Mouse (Mus musculus) liver, embryonic 14.5 days (tissue): Measurements from ENCODE around the gene Slc25a19. TPM values are rescaled to one million over a fixed set of nuclear protein-coding genes. Genes with fewer than 3 reads are reported as not detected.

Experiments
- ATAC-seq: fragments of 200-750 bp; cut with Nextera tagmentation; 2 replicates; pipeline ENCODE4 v1.8.0; 2017; ENCODE audit warnings: moderate number of reproducible peaks, mild to moderate bottlenecking, moderate library complexity; ENCODE audit not compliant: insufficient read depth
- DNase-seq, 3 experiments: peaks; one replicate each; pipeline ENCODE4 v3.0.0-alpha.2; 2012 to 2013; ENCODE audit warnings: low read depth in 3 of 3, low spot score in 3 of 3
- H3K27ac ChIP-seq: fragments of 300-500 bp; sonication (generic); 2 replicates; pipeline ENCODE4 v1.5.1; 2014; ENCODE audit warnings: moderate library complexity, mild to moderate bottlenecking, control low read depth, inconsistent platforms
- H3K27me3 ChIP-seq: fragments of 300-500 bp; sonication (generic); 2 replicates; pipeline ENCODE4 v1.6.1; 2014; ENCODE audit warnings: mild to moderate bottlenecking, low read length, moderate library complexity; ENCODE audit not compliant: control insufficient read depth, insufficient read depth
- H3K36me3 ChIP-seq: fragments of 300-500 bp; sonication (generic); replicated peaks from 2 replicates; pipeline ENCODE4 v1.6.1; 2014; ENCODE audit warnings: low read depth; ENCODE audit not compliant: control insufficient read depth, insufficient read depth
- H3K4me1 ChIP-seq, 2 experiments: fragments of 200-500 bp in 1 of 2; fragments of 300-500 bp in 1 of 2; sonication (generic) in 1 of 2; replicated peaks; 2 replicates each; pipeline ENCODE4 v1.6.1; 2012 to 2014; ENCODE audit warnings: antibody characterized with exemption in 1 of 2, inconsistent platforms in 1 of 2, low read length in 1 of 2; ENCODE audit not compliant: control insufficient read depth in 2 of 2, insufficient read depth in 2 of 2
- H3K4me2 ChIP-seq: fragments of 300-500 bp; sonication (generic); 2 replicates; pipeline ENCODE4 v1.6.1; 2014; ENCODE audit warnings: low read depth, mild to moderate bottlenecking, control low read depth, moderate library complexity
- H3K4me3 ChIP-seq, 2 experiments: fragments of 200-500 bp in 1 of 2; fragments of 300-500 bp in 1 of 2; sonication (generic) in 1 of 2; 2 replicates each; pipeline ENCODE4 v1.5.1; 2012 to 2014; ENCODE audit warnings: low read depth in 2 of 2, low read length in 2 of 2, mild to moderate bottlenecking in 2 of 2, control low read depth in 1 of 2, inconsistent platforms in 1 of 2, moderate library complexity in 1 of 2; ENCODE audit not compliant: insufficient read depth in 1 of 2
- H3K9ac ChIP-seq: fragments of 300-500 bp; sonication (generic); replicated peaks from 2 replicates; pipeline ENCODE4 v1.6.1; 2014; ENCODE audit warnings: mild to moderate bottlenecking, control low read depth, moderate library complexity
- H3K9me3 ChIP-seq: fragments of 300-500 bp; sonication (generic); 2 replicates; pipeline ENCODE4 v1.6.1; 2016; ENCODE audit warnings: low read length, mixed read lengths; ENCODE audit not compliant: control insufficient read depth
- CTCF ChIP-seq: IDR thresholded peaks from 2 replicates; pipeline ENCODE4 v1.5.1; 2016; ENCODE audit warnings: antibody characterized with exemption, low read depth, control low read depth
- EP300 ChIP-seq: IDR thresholded peaks from 2 replicates; pipeline ENCODE4 v1.6.1; 2016; ENCODE audit warnings: antibody characterized with exemption, low read depth
- WGBS: fragments of 180-500 bp; shearing (Covaris S2); extraction: QIAGEN DNeasy Blood & Tissue Kit; methylation state at CpG from one replicate; pipeline ENCODE4 v1.1.7; 2014; ENCODE audit not compliant: insufficient replicate concordance; 5-methylcytosine and 5-hydroxymethylcytosine counted together
- polyA plus RNA-seq, 2 experiments: library from polyadenylated mRNA; depleted of rRNA in 1 of 2; stranded (reverse) in 1 of 2; unstranded in 1 of 2; fragments of >200 nt; fragmentation: Nextera tagmentation in 1 of 2; extraction: Ambion mirVana in 1 of 2; gene quantifications; 2 replicates each; pipeline versions ENCODE4 v1.2.1 to v1.2.3; 2012 to 2014

Slc25a19 gene
- polyA plus RNA-seq, 2 experiments = 8.5 to 10.5 TPM

DNA sequence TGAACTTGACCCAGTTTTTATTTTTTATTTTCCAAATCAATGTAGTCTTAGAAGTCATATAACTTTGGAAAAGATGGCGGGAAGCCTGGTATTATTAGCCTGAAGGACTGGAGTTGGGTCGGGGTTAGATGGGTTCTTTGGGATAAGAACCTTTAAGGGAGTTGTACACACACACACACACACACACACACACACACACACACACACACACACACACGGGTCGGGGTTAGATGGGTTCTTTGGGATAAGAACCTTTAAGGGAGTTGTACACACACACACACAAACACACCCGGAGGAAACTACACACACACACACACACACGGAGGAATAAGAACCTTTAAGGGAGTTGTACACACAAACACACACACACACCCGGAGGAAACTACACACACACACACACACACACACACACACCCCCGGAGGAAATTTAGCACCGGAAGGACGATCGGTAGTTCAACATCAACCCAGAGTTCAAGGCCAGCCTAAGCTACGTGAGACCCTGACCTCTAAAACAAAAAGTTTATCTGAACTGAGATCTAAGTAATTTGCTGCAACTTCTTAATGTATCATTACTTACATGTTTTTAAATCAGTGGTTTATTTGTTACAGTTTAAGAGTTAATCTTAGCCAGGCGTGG is 488 bp upstream of the Slc25a19 start:
- no peaks in the 10 kb centered on the region for H3K9me3 ChIP-seq
- peak overlapping the region; percentile 43 to 85 for H3K4me3 ChIP-seq
- WGBS = 41% methylated on average over 13 of the region's 13 CpGs
- DNase-seq (no peak), ATAC-seq (peak; percentile 7; the same call in 1 of the 2 replicates)
- H3K4me1 ChIP-seq = peaks cover 0 to 14% of the 10 kb centered on the region in 2 experiments; a peak in 3 of 4 replicates
- TF ChIP-seq CTCF = no peak
- no peak for TF ChIP-seq EP300
- peak overlapping the region; percentile 36 for H3K9ac ChIP-seq
- H3K27me3 ChIP-seq = no peaks in the 10 kb centered on the region
- peak overlapping the region; percentile 16; the same call in 1 of the 2 replicates for H3K27ac ChIP-seq
- peak overlapping the region; percentile 65 for H3K4me2 ChIP-seq
- H3K36me3 ChIP-seq = no peaks in the 10 kb centered on the region

DNA sequence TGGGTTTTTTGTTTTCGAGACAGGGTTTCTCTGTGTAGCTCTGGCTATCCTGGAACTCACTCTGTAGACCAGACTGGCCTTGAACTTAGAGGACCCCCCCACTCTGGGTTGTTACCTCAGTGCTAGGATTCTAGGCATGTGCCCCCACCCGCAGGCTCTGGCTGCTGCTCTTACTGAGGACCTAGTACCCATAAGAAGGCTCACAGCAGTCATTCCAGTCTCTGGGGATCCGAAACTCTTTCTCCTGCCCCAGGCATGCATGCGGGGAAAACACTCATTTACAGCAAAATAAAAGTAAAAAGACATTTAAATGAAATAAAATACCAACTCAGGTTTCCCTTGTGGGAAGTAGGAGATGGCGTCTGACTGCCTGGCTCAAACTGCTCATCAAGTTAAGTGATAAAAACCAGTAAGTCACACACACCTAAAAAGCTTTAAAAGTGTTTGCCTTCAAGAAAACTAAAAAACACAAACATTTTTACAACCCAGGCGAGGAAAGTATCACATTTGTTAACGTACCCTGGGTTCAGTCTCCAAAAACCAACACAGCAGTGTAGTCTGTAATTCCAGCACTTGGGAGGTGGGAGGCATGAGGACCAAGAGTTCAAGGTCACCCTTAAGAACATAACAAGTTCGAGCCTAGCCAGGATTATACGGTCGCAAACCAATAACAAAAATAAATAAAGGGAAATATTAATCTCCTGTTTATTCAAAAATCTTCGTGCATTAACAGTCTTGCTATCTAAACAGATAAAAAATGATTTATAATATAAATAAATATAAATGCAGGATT is 1.1 kb downstream of the Slc25a19 start:
- H3K27me3 ChIP-seq = no peaks in the 10 kb centered on the region
- DNase-seq = no peak
- H3K4me3 ChIP-seq = peak overlapping the region; percentile 85 to 97
- no peak overlapping the region for H3K27ac ChIP-seq
- peak overlapping the region; percentile 94 for H3K4me2 ChIP-seq
- H3K9me3 ChIP-seq = no peaks in the 10 kb centered on the region
- peaks cover 4% of the 10 kb centered on the region for H3K36me3 ChIP-seq
- H3K9ac ChIP-seq = peak overlapping the region; percentile 82
- no peak for TF ChIP-seq CTCF
- TF ChIP-seq EP300 = no peak
- ATAC-seq = no peak
- H3K4me1 ChIP-seq = peaks cover 0 to 14% of the 10 kb centered on the region in 2 experiments; a peak in 3 of 4 replicates
- WGBS = 44% methylated on average over 11 of the region's 11 CpGs

DNA sequence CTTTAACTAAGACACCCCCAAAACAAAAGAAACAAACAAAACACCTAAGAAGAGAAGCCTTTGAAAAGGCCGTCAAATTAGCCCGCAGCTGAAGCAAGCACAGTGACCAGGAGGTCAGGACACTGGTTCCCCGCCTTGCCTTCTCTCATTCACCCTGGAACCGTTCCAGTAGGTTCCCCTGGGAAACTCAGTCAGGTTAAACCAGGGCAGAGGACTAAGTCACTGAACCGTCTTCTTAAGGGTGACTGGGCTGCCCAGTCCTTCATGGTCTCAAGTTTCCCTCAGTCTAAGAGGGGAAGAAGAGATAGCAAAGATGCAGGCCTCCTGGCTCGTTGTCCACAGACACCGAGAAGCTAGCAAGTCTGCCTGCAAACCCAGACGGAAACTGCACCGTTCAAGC is 2.2 kb downstream of the Slc25a19 start:
- Histone ChIP-seq H3K9ac (no peak overlapping the region), H3K4me1 (peaks cover 0 to 10% of the 10 kb centered on the region in 2 experiments; a peak in 3 of 4 replicates), H3K4me3 (no peak overlapping the region), H3K9me3 (no peaks in the 10 kb centered on the region), H3K4me2 (no peak overlapping the region), H3K36me3 (peaks cover 4% of the 10 kb centered on the region), H3K27ac (no peak overlapping the region), H3K27me3 (no peaks in the 10 kb centered on the region)
- DNase-seq (no peak), ATAC-seq (no peak)
- WGBS = 80% methylated on average over 9 of the region's 9 CpGs
- TF ChIP-seq EP300 (no peak), CTCF (no peak)

DNA sequence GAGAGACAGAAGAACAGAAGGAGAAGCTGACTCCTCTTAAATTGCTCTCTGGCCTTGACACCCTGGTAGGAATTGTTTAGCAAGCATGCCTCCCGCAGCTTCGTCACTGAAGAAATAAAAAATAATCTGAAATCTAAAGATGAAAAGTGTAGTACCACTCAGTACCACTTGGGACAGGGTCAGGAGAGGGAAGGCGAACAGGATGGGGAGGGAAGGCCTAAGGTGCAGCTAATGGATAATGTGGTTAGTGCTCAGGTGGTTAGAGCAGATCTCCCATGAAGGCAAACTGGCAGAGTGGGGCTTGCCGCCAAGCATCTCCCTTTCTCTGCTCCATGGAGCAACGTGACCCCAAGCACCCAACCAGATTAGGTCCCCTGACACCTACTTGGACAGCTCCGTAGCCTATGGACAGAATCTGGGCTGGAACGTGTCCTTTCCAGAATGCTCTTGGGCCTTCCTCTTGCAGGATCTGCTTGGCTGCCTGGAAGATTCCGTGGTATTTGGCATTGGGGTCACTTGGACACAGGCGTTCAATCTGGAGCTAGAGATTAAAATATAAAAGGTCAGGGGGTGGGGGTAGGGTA is 4.5 kb downstream of the Slc25a19 start:
- Histone ChIP-seq H3K27me3 (no peaks in the 10 kb centered on the region), H3K9ac (no peak overlapping the region), H3K27ac (no peak overlapping the region), H3K9me3 (no peaks in the 10 kb centered on the region), H3K4me1 (peaks cover 0 to 5% of the 10 kb centered on the region in 2 experiments; a peak in 3 of 4 replicates), H3K36me3 (peaks cover 4% of the 10 kb centered on the region), H3K4me2 (no peak overlapping the region), H3K4me3 (no peak overlapping the region)
- WGBS = 68% methylated on average over 9 of the region's 9 CpGs
- no peak for TF ChIP-seq EP300
- TF ChIP-seq CTCF = peak; percentile 60
- no peak for ATAC-seq
- no peak for DNase-seq

DNA sequence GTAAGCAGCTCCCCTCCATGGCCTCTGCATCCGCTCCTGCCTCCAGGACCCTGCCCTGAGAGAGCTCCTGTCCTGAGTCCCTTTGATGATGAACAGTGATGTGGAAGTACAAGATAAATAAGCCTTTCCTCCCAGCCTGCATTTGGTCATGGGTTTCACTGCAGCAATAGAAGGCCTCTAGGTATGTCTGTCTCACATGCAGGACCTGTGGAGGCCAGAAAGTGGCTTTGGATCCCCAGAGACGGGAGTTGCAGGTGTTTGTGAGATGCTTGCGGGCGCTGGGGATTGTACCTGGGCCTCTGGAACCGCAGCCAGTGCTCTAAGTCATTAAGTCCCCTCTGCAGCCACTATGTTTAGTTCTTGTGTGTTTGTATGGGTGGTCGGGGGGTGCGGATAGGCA is 8.1 kb downstream of the Slc25a19 start:
- no peaks in the 10 kb centered on the region for H3K4me1 ChIP-seq
- ATAC-seq = no peak
- TF ChIP-seq EP300 (no peak), CTCF (no peak)
- no peaks in the 10 kb centered on the region for H3K27me3 ChIP-seq
- no peak overlapping the region for H3K27ac ChIP-seq
- no peak overlapping the region for H3K4me3 ChIP-seq
- no peaks in the 10 kb centered on the region for H3K9me3 ChIP-seq
- no peak overlapping the region for H3K9ac ChIP-seq
- no peak for DNase-seq
- H3K36me3 ChIP-seq = peaks cover 4% of the 10 kb centered on the region
- H3K4me2 ChIP-seq = no peak overlapping the region
- 82% methylated on average over 7 of the region's 7 CpGs for WGBS
